In the genomic region with DNA sequence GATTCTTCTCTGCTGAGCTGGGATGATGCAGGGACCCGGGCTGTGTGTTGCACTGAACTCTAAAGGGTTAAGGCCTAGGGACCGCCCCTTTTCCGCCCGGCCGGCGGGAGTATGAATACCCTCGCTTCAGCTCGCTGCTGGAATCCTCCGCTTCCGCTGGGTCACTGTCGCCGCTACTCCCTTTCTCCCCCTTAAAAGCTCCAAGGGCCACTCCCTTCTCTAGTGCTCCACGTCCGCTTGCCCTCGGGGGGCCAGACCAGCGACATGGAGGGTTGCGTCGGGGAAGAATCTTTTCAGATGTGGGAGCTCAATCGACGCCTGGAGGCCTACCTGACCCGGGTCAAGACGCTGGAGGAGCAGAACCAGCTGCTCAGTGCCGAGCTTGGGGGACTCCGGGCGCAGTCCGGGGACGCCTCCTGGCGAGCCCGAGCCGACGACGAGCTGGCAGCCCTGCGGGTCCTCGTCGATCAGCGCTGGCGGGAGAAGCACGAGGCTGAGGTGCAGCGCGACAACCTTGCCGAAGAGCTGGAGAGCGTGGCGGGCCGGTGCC, we compare ENCODE assay signal across 7 mouse cellular contexts. TPM values are rescaled to one million over a fixed set of nuclear protein-coding genes. Genes with fewer than 3 reads are reported as not detected.
DNase-seq lines count a peak whose midpoint lies in the region; ATAC-seq and TF ChIP-seq lines count a peak whose summit lies in the region.

Gene Nes, plus strand, starts transcription at position 140 of the 550 bp plus-strand sequence.

- no peak for TF ChIP-seq CTCF in gastrocnemius, adult 2 months (IDR thresholded peaks at IDR 0.05)

- ATAC-seq in hindbrain, embryonic 15.5 days (ENCODE audit: low FRiP score, low read depth) = peak; percentile 67
- peak; percentile 63 for ATAC-seq in liver, embryonic 11.5 days (replicated peaks; ENCODE audit: low FRiP score)

- H3K9me3 ChIP-seq in ES-E14 (ENCODE audit: control insufficient read depth, insufficient read depth, low read depth, low read length) = no peaks in the 10 kb centered on the region
- H3K9me3 ChIP-seq in hindbrain, embryonic 15.5 days = no peaks in the 10 kb centered on the region
- H3K9me3 ChIP-seq in liver, embryonic 11.5 days (ENCODE audit: control insufficient read depth, low read length) = no peaks in the 10 kb centered on the region

- in situ Hi-C loops in ES-E14 (cut with MboI; ENCODE audit: low sequenced_read_pairs in 2 of 2, unreplicated experiment in 2 of 2) = no loop called here

- no peaks in the 10 kb centered on the region for H3K36me3 ChIP-seq in ES-E14 (ENCODE audit: control insufficient read depth, insufficient read depth, low read length, poor library complexity, severe bottlenecking)
- no peaks in the 10 kb centered on the region for H3K36me3 ChIP-seq in hindbrain, embryonic 15.5 days
- no peaks in the 10 kb centered on the region for H3K36me3 ChIP-seq in liver, embryonic 11.5 days (ENCODE audit: control insufficient read depth, insufficient read depth, low read length)

- peak within 1 kb of the TSS; percentile 73 for H3K9ac ChIP-seq in ES-E14 (ENCODE audit: insufficient read depth, low read depth, low read length, poor library complexity, severe bottlenecking)
- H3K9ac ChIP-seq in hindbrain, embryonic 15.5 days = peak within 1 kb of the TSS; percentile 59
- H3K9ac ChIP-seq in liver, embryonic 11.5 days (ENCODE audit: low read depth, low read length) = peak within 1 kb of the TSS; percentile 57

- no peak within 1 kb of the TSS for H3K27ac ChIP-seq in ES-E14 (ENCODE audit: insufficient read depth, low read depth, low read length, poor library complexity, severe bottlenecking)
- H3K27ac ChIP-seq in gastrocnemius, adult 2 months = peak within 1 kb of the TSS; percentile 84
- peak within 1 kb of the TSS; percentile 67 for H3K27ac ChIP-seq in hindbrain, embryonic 15.5 days (replicated peaks)
- H3K27ac ChIP-seq in liver, embryonic 11.5 days (ENCODE audit: low read depth, low read length) = no peak within 1 kb of the TSS

- DNase-seq in ES-E14 (ENCODE audit: low read depth, low spot score) = no peak
- peak; percentile 61 for DNase-seq in adrenal gland, postnatal 14 days
- DNase-seq in gastrocnemius, adult 2 months = peak; percentile 67
- peak; percentile 77 for DNase-seq in liver, embryonic 11.5 days (ENCODE audit: low spot score)
- peak; percentile 45 for DNase-seq in naive thymus-derived CD4-positive, alpha-beta T cell, adult 2 months (ENCODE audit: low read depth)
- no peak for DNase-seq in frontal cortex, postnatal 36 days (ENCODE audit: low spot score in 2 of 2)

- H3K27me3 ChIP-seq in hindbrain, embryonic 15.5 days = no peaks in the 10 kb centered on the region
- H3K27me3 ChIP-seq in liver, embryonic 11.5 days (replicated peaks; ENCODE audit: control insufficient read depth, insufficient read depth, low read length) = peaks cover 42% of the 10 kb centered on the region

- intact Hi-C loops in gastrocnemius, adult 2 months (cut with DNase I) = loop anchor here (1.0 to 5.0 kb wide), 2 partner anchors 16 to 39 kb away; partner anchors contain the start of genes Isg20l2 and Rrnad1

- H3K4me2 ChIP-seq in hindbrain, embryonic 15.5 days = peak within 1 kb of the TSS; percentile 88
- peak within 1 kb of the TSS; percentile 77 for H3K4me2 ChIP-seq in liver, embryonic 11.5 days

- 0% methylated on average over 44 of the region's 44 CpGs for WGBS in hindbrain, embryonic 15.5 days
- 1% methylated on average over 44 of the region's 44 CpGs for WGBS in liver, embryonic 11.5 days

- H3K4me1 ChIP-seq in ES-E14 (ENCODE audit: control insufficient read depth in 2 of 2, insufficient read depth in 2 of 2, low read length in 2 of 2, poor library complexity in 1 of 2) = peaks cover 7 to 19% of the 10 kb centered on the region in 2 experiments; a peak in 3 of 4 replicates
- peaks cover 48% of the 10 kb centered on the region for H3K4me1 ChIP-seq in hindbrain, embryonic 15.5 days (replicated peaks)
- peaks cover 25% of the 10 kb centered on the region for H3K4me1 ChIP-seq in liver, embryonic 11.5 days (replicated peaks; ENCODE audit: control insufficient read depth, insufficient read depth, low read length)

- peak within 1 kb of the TSS; percentile 60 to 68 for H3K4me3 ChIP-seq in ES-E14 (ENCODE audit: insufficient read depth in 1 of 2, low read depth in 1 of 2, low read length in 2 of 2, poor library complexity in 1 of 2, severe bottlenecking in 1 of 2)
- H3K4me3 ChIP-seq in gastrocnemius, adult 2 months = peak within 1 kb of the TSS; percentile 71
- peak within 1 kb of the TSS; percentile 57 for H3K4me3 ChIP-seq in hindbrain, embryonic 15.5 days
- peak within 1 kb of the TSS; percentile 55 for H3K4me3 ChIP-seq in liver, embryonic 11.5 days (ENCODE audit: low read depth, low read length)

TF ChIP-seq in ES-E14, 5 proteins besides CTCF, POLR2A, EP300 and RAD21:
- peak; percentile 21; the same call in 1 of the 2 replicates for TF ChIP-seq HCFC1 (IDR thresholded peaks at IDR 0.05; ENCODE audit: borderline replicate concordance, insufficient read depth, low read length)
- no peak for TF ChIP-seq MAFK (IDR thresholded peaks at IDR 0.05; ENCODE audit: insufficient read depth, low read depth, low read length)

RNA-seq across cellular contexts. Expression of gene Nes, which starts in this region (rescaled TPM):
- total RNA-seq in ES-E14 (2012; rRNA removed) = 22.3 and 29.4 TPM in 2 replicates
- total RNA-seq in adrenal gland, postnatal 14 days (2021) = 14.5 and 23.0 TPM in 2 replicates
- 10 to 100 TPM in 1 of 2 experiments, 1 to 10 TPM in 1; 9.1 to 17.2 TPM for total RNA-seq in gastrocnemius, adult 2 months (2021)
- polyA plus RNA-seq in hindbrain, embryonic 15.5 days (2015; fragmentation: Nextera tagmentation; extraction: Ambion mirVana) = 31.8 and 42.1 TPM in 2 replicates
- 4.9 and 5.8 TPM in 2 replicates for polyA plus RNA-seq in liver, embryonic 11.5 days (2014; fragmentation: Nextera tagmentation; extraction: Ambion mirVana)

Comparison
In these comparisons a context has a peak if more than half of its experiments do, and no peak if none do; other contexts are left out.
1. DNase-seq: peak in adrenal gland, postnatal 14 days (single experiment), gastrocnemius, adult 2 months (single experiment), liver, embryonic 11.5 days (single experiment) and naive thymus-derived CD4-positive, alpha-beta T cell, adult 2 months (single experiment); none in ES-E14 (single experiment) and frontal cortex, postnatal 36 days (0 of 2).
2. H3K27ac ChIP-seq: peak in gastrocnemius, adult 2 months (single experiment) and hindbrain, embryonic 15.5 days (single experiment); none in ES-E14 (single experiment) and liver, embryonic 11.5 days (single experiment).
3. Peak in every context shown above with its lines, with median percentiles within 50 percentile points of each other: H3K4me3 ChIP-seq and H3K9ac ChIP-seq.